Mouse (Mus musculus): ENCODE data around the gene Naxe. TPM values are rescaled to one million over a fixed set of nuclear protein-coding genes. Genes with fewer than 3 reads are reported as not detected.

The Naxe gene
- polyA plus RNA-seq (2014; fragmentation: Nextera tagmentation; extraction: Ambion mirVana) = 182 and 196 TPM in 2 replicates

- peak within 1 kb of the TSS; percentile 72 for H3K9ac ChIP-seq (replicated peaks; ENCODE audit: low read depth, low read length)
- peaks cover 24% of the 10 kb centered on the region for H3K36me3 ChIP-seq (ENCODE audit: control insufficient read depth, insufficient read depth, low read length)
- H3K27ac ChIP-seq (ENCODE audit: low read length) = peak within 1 kb of the TSS; percentile 33; the same call in 1 of the 2 replicates
- peaks cover 8% of the 10 kb centered on the region; the same call in 1 of the 2 replicates for H3K4me1 ChIP-seq (ENCODE audit: control insufficient read depth, insufficient read depth, low read length)
- H3K9me3 ChIP-seq (ENCODE audit: control insufficient read depth, low read depth, low read length) = no peaks in the 10 kb centered on the region
- peak; percentile 96 for ATAC-seq (ENCODE audit: insufficient number of reproducible peaks, insufficient read depth, low FRiP score, low read depth)
- peak within 1 kb of the TSS; percentile 86 for H3K4me2 ChIP-seq (replicated peaks; ENCODE audit: low read depth, low read length)
- H3K4me3 ChIP-seq (ENCODE audit: low read depth, low read length) = peak within 1 kb of the TSS; percentile 95
- H3K27me3 ChIP-seq (ENCODE audit: control insufficient read depth, insufficient read depth, low read length) = no peaks in the 10 kb centered on the region
- WGBS = under 1% methylated on average over 60 of the region's 60 CpGs
Observed at GRCm38 (mm10) chr3:88057902-88058696, at the start of gene Naxe. Gene Naxe (minus strand): TSS chr3:88058495.

GRCm38 (mm10) chr3:88106126-88106525, 47.8 kb upstream of the Naxe start:
- Histone ChIP-seq H3K9ac (replicated peaks; ENCODE audit: low read depth, low read length) (no peak overlapping the region), H3K4me1 (ENCODE audit: control insufficient read depth, insufficient read depth, low read length) (no peaks in the 10 kb centered on the region), H3K4me2 (replicated peaks; ENCODE audit: low read depth, low read length) (no peak overlapping the region), H3K9me3 (ENCODE audit: control insufficient read depth, low read depth, low read length) (no peaks in the 10 kb centered on the region), H3K4me3 (ENCODE audit: low read depth, low read length) (no peak overlapping the region), H3K27me3 (ENCODE audit: control insufficient read depth, insufficient read depth, low read length) (no peaks in the 10 kb centered on the region), H3K27ac (ENCODE audit: low read length) (no peak overlapping the region), H3K36me3 (ENCODE audit: control insufficient read depth, insufficient read depth, low read length) (peaks cover 64% of the 10 kb centered on the region)
- ATAC-seq (ENCODE audit: insufficient number of reproducible peaks, insufficient read depth, low FRiP score, low read depth) = no peak
- 81% methylated on average over 4 of the region's 4 CpGs for WGBS

DNA sequence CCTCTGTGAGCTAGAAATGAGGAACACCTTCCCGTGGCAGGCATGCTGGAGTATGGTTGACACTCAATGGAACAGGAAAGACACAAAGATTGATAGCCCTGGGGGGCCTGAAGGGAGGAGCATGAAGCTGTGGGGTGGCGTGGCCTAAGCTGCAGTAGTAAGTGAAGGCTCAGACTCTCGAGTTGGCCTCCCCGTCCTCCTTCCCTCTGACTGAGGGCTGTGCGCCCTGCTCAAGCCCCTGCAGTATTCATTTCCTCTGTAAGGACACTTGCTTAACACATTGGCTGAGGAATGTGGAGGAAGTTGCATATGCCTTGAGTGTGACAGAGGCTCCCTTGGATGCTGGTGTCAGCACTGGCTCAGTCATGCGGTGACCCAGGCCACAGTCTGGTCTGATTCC, 44.3 kb upstream of the Naxe start:
- no peaks in the 10 kb centered on the region for H3K9me3 ChIP-seq (ENCODE audit: control insufficient read depth, low read depth, low read length)
- no peaks in the 10 kb centered on the region for H3K4me1 ChIP-seq (ENCODE audit: control insufficient read depth, insufficient read depth, low read length)
- ATAC-seq (ENCODE audit: insufficient number of reproducible peaks, insufficient read depth, low FRiP score, low read depth) = no peak
- H3K36me3 ChIP-seq (ENCODE audit: control insufficient read depth, insufficient read depth, low read length) = peaks cover 61% of the 10 kb centered on the region
- WGBS = 74% methylated on average over 6 of the region's 6 CpGs
- H3K9ac ChIP-seq (replicated peaks; ENCODE audit: low read depth, low read length) = no peak overlapping the region
- H3K27me3 ChIP-seq (ENCODE audit: control insufficient read depth, insufficient read depth, low read length) = no peaks in the 10 kb centered on the region
- H3K27ac ChIP-seq (ENCODE audit: low read length) = no peak overlapping the region
- H3K4me2 ChIP-seq (replicated peaks; ENCODE audit: low read depth, low read length) = no peak overlapping the region
- H3K4me3 ChIP-seq (ENCODE audit: low read depth, low read length) = no peak overlapping the region

DNA sequence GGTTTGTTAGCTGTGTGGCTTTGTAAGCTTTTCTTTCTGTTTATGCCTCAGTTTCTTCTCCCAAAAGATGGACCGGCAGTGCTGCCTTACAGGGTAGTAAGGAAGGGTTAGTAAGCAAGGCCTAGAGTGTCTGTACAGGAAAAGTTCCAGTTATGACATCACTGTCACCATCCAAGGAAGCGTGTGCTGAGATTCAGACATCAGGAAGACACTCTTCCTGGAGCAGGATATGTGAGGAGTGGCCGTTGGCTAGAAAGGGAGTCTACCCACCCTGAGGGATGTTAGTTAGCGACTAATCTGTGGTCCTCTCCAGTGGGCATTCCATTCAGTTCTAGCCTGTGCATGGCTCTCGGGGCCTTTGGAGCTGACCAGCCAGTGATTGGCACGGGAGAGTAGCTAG, 43.9 kb upstream of the Naxe start:
- H3K27me3 ChIP-seq (ENCODE audit: control insufficient read depth, insufficient read depth, low read length) = no peaks in the 10 kb centered on the region
- peaks cover 61% of the 10 kb centered on the region for H3K36me3 ChIP-seq (ENCODE audit: control insufficient read depth, insufficient read depth, low read length)
- no peaks in the 10 kb centered on the region for H3K9me3 ChIP-seq (ENCODE audit: control insufficient read depth, low read depth, low read length)
- H3K4me1 ChIP-seq (ENCODE audit: control insufficient read depth, insufficient read depth, low read length) = no peaks in the 10 kb centered on the region
- no peak overlapping the region for H3K9ac ChIP-seq (replicated peaks; ENCODE audit: low read depth, low read length)
- 84% methylated on average over 6 of the region's 6 CpGs for WGBS
- H3K27ac ChIP-seq (ENCODE audit: low read length) = no peak overlapping the region
- ATAC-seq (ENCODE audit: insufficient number of reproducible peaks, insufficient read depth, low FRiP score, low read depth) = no peak
- H3K4me2 ChIP-seq (replicated peaks; ENCODE audit: low read depth, low read length) = no peak overlapping the region
- H3K4me3 ChIP-seq (ENCODE audit: low read depth, low read length) = no peak overlapping the region

- Histone ChIP-seq H3K4me2 (replicated peaks; ENCODE audit: low read depth, low read length) (no peak overlapping the region), H3K36me3 (ENCODE audit: control insufficient read depth, insufficient read depth, low read length) (peaks cover 61% of the 10 kb centered on the region), H3K4me1 (ENCODE audit: control insufficient read depth, insufficient read depth, low read length) (no peaks in the 10 kb centered on the region), H3K9me3 (ENCODE audit: control insufficient read depth, low read depth, low read length) (no peaks in the 10 kb centered on the region), H3K4me3 (ENCODE audit: low read depth, low read length) (no peak overlapping the region), H3K27ac (ENCODE audit: low read length) (no peak overlapping the region), H3K27me3 (ENCODE audit: control insufficient read depth, insufficient read depth, low read length) (no peaks in the 10 kb centered on the region), H3K9ac (replicated peaks; ENCODE audit: low read depth, low read length) (no peak overlapping the region)
- no peak for ATAC-seq (ENCODE audit: insufficient number of reproducible peaks, insufficient read depth, low FRiP score, low read depth)
- WGBS = 86% methylated on average over 7 of the region's 7 CpGs
Observed at GRCm38 (mm10) chr3:88101736-88102135, 43.4 kb upstream of the Naxe start.

DNA sequence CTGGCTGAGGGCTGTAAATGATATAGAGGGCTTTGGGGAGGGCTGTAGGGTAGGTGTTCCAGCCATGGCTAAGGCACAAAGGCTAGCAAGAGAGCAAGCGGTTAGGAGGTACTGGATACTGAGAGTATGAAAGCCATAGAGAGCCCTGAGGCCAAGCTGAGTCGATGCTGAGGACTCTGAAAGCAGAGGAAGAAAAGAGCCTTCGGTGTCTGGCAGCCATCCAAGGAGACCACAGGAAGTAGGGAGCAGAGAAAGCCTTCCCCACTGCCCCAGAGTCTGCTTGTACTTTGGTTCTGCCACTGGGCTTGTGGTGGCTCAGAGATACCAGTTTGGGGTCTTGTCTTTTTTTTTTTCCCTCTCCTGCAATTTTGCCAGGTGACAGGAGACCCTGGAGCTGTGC, 42.0 kb upstream of the Naxe start:
- Histone ChIP-seq H3K27ac (ENCODE audit: low read length) (no peak overlapping the region), H3K9ac (replicated peaks; ENCODE audit: low read depth, low read length) (no peak overlapping the region), H3K4me3 (ENCODE audit: low read depth, low read length) (no peak overlapping the region), H3K36me3 (ENCODE audit: control insufficient read depth, insufficient read depth, low read length) (peaks cover 61% of the 10 kb centered on the region), H3K27me3 (ENCODE audit: control insufficient read depth, insufficient read depth, low read length) (no peaks in the 10 kb centered on the region), H3K4me1 (ENCODE audit: control insufficient read depth, insufficient read depth, low read length) (no peaks in the 10 kb centered on the region), H3K4me2 (replicated peaks; ENCODE audit: low read depth, low read length) (no peak overlapping the region), H3K9me3 (ENCODE audit: control insufficient read depth, low read depth, low read length) (no peaks in the 10 kb centered on the region)
- no peak for ATAC-seq (ENCODE audit: insufficient number of reproducible peaks, insufficient read depth, low FRiP score, low read depth)
- 79% methylated on average over 3 of the region's 3 CpGs for WGBS

GRCm38 (mm10) chr3:88097666-88098065, 39.4 kb upstream of the Naxe start:
- WGBS = 85% methylated on average over 6 of the region's 6 CpGs
- Histone ChIP-seq H3K27ac (ENCODE audit: low read length) (no peak overlapping the region), H3K36me3 (ENCODE audit: control insufficient read depth, insufficient read depth, low read length) (peaks cover 54% of the 10 kb centered on the region)

GRCm38 (mm10) chr3:88094126-88094525, 35.8 kb upstream of the Naxe start:
- peaks cover 61% of the 10 kb centered on the region for H3K36me3 ChIP-seq (ENCODE audit: control insufficient read depth, insufficient read depth, low read length)
- no peak overlapping the region for H3K9ac ChIP-seq (replicated peaks; ENCODE audit: low read depth, low read length)
- no peaks in the 10 kb centered on the region for H3K27me3 ChIP-seq (ENCODE audit: control insufficient read depth, insufficient read depth, low read length)

More at GRCm38 (mm10) chr3:88097666-88098065, 39.4 kb upstream of the Naxe start:
- no peaks in the 10 kb centered on the region for H3K4me1 ChIP-seq (ENCODE audit: control insufficient read depth, insufficient read depth, low read length)
- no peak for ATAC-seq (ENCODE audit: insufficient number of reproducible peaks, insufficient read depth, low FRiP score, low read depth)
- H3K9me3 ChIP-seq (ENCODE audit: control insufficient read depth, low read depth, low read length) = no peaks in the 10 kb centered on the region
- H3K27me3 ChIP-seq (ENCODE audit: control insufficient read depth, insufficient read depth, low read length) = no peaks in the 10 kb centered on the region
- H3K4me2 ChIP-seq (replicated peaks; ENCODE audit: low read depth, low read length) = no peak overlapping the region
- H3K9ac ChIP-seq (replicated peaks; ENCODE audit: low read depth, low read length) = no peak overlapping the region
- no peak overlapping the region for H3K4me3 ChIP-seq (ENCODE audit: low read depth, low read length)

More at GRCm38 (mm10) chr3:88094126-88094525, 35.8 kb upstream of the Naxe start:
- no peak for ATAC-seq (ENCODE audit: insufficient number of reproducible peaks, insufficient read depth, low FRiP score, low read depth)
- Histone ChIP-seq H3K4me3 (ENCODE audit: low read depth, low read length) (no peak overlapping the region), H3K4me1 (ENCODE audit: control insufficient read depth, insufficient read depth, low read length) (no peaks in the 10 kb centered on the region), H3K4me2 (replicated peaks; ENCODE audit: low read depth, low read length) (no peak overlapping the region), H3K9me3 (ENCODE audit: control insufficient read depth, low read depth, low read length) (no peaks in the 10 kb centered on the region), H3K27ac (ENCODE audit: low read length) (no peak overlapping the region)
- 93% methylated on average over 5 of the region's 5 CpGs for WGBS
